17 mouse cellular contexts compared by ENCODE assay signal in genomic region chr2:60117867-60118266, GRCm38 (mm10).
DNase-seq lines count a peak whose midpoint lies in the region; ATAC-seq and TF ChIP-seq lines count a peak whose summit lies in the region.
"Had no signal": no experiment of that assay in that cellular context is flagged by ENCODE, and none has a peak within 500 bp of the region (broad histone marks: within the 10 kb centered on the region; RNA-seq: fewer than 3 reads in every experiment).

No protein-coding gene starts in this region.

- H3K27ac ChIP-seq in heart, embryonic 10.5 days: 0 out of 2 replicates have a peak overlapping the region, but pooled peaks have one; percentile 53
- H3K27ac ChIP-seq in hindbrain, embryonic 15.5 days (replicated peaks): 0 out of 2 replicates have a peak overlapping the region, but pooled peaks have one; percentile 13
- no peak overlapping the region for H3K27ac ChIP-seq in hindbrain, embryonic 11.5 days (ENCODE audit: low read depth, low read length)
- H3K27ac ChIP-seq: limb, embryonic 13.5 days; liver, embryonic 15.5 days had no signal

- H3K4me2 ChIP-seq in hindbrain, embryonic 15.5 days: no peak overlapping the region
- H3K4me2 ChIP-seq in hindbrain, embryonic 11.5 days (replicated peaks; ENCODE audit: low read depth, low read length): no peak overlapping the region
- H3K4me2 ChIP-seq: limb, embryonic 13.5 days; liver, embryonic 15.5 days had no signal

- no peak overlapping the region for H3K4me3 ChIP-seq in heart, embryonic 10.5 days
- no peak overlapping the region for H3K4me3 ChIP-seq in hindbrain, embryonic 15.5 days
- no peak overlapping the region for H3K4me3 ChIP-seq in hindbrain, embryonic 11.5 days (ENCODE audit: low read depth, low read length)
- H3K4me3 ChIP-seq: limb, embryonic 13.5 days; liver, embryonic 15.5 days had no signal

- 66% methylated on average over 9 of the region's 9 CpGs for WGBS in heart, embryonic 10.5 days
- WGBS in hindbrain, embryonic 15.5 days: 57% methylated on average over 9 of the region's 9 CpGs
- 79% methylated on average over 9 of the region's 9 CpGs for WGBS in hindbrain, embryonic 11.5 days

- no peaks in the 10 kb centered on the region for H3K9me3 ChIP-seq in heart, embryonic 10.5 days
- no peaks in the 10 kb centered on the region for H3K9me3 ChIP-seq in hindbrain, embryonic 15.5 days
- H3K9me3 ChIP-seq in hindbrain, embryonic 11.5 days (ENCODE audit: control insufficient read depth, low read length): no peaks in the 10 kb centered on the region
- H3K9me3 ChIP-seq: limb, embryonic 13.5 days; liver, embryonic 15.5 days had no signal

- no peak for TF ChIP-seq CTCF in brain, embryonic 14.5 days (IDR thresholded peaks at IDR 0.05; ENCODE audit: borderline replicate concordance, extremely low read depth, insufficient read depth, insufficient read length)

- no peaks in the 10 kb centered on the region for H3K27me3 ChIP-seq in heart, embryonic 10.5 days (ENCODE audit: insufficient read depth, poor library complexity, severe bottlenecking)
- H3K27me3 ChIP-seq in hindbrain, embryonic 15.5 days: no peaks in the 10 kb centered on the region
- H3K27me3 ChIP-seq in hindbrain, embryonic 11.5 days (ENCODE audit: control insufficient read depth, insufficient read depth, low read length): no peaks in the 10 kb centered on the region
- H3K27me3 ChIP-seq: limb, embryonic 13.5 days; liver, embryonic 15.5 days had no signal

- no peaks in the 10 kb centered on the region for H3K36me3 ChIP-seq in heart, embryonic 10.5 days
- H3K36me3 ChIP-seq in hindbrain, embryonic 15.5 days: no peaks in the 10 kb centered on the region
- no peaks in the 10 kb centered on the region for H3K36me3 ChIP-seq in hindbrain, embryonic 11.5 days (ENCODE audit: control insufficient read depth, insufficient read depth, low read length)
- H3K36me3 ChIP-seq: limb, embryonic 13.5 days; liver, embryonic 15.5 days had no signal

- peaks cover 62% of the 10 kb centered on the region for H3K4me1 ChIP-seq in heart, embryonic 10.5 days
- peaks cover 39% of the 10 kb centered on the region for H3K4me1 ChIP-seq in hindbrain, embryonic 15.5 days (replicated peaks)
- peaks cover 3% of the 10 kb centered on the region; the same call in 1 of the 2 replicates for H3K4me1 ChIP-seq in hindbrain, embryonic 11.5 days (replicated peaks; ENCODE audit: control insufficient read depth, insufficient read depth, low read length)

- TF ChIP-seq POLR2A in brain, embryonic 14.5 days (IDR thresholded peaks at IDR 0.05; ENCODE audit: borderline replicate concordance, extremely low read depth, insufficient read depth, insufficient read length, poor library complexity, severe bottlenecking): no peak

- no peak for DNase-seq in heart, embryonic 10.5 days (ENCODE audit: low spot score)
- no peak for DNase-seq in heart, adult 9 months (ENCODE audit: low spot score in 2 of 2)
- DNase-seq in hindbrain, embryonic 11.5 days (ENCODE audit: low spot score): no peak
- peak; percentile 63 for DNase-seq in Muller cell, postnatal 12 days (ENCODE audit: inconsistent ontology term)
- peak; percentile 41 for DNase-seq in brain, embryonic 14.5 days (ENCODE audit: low read depth)
- DNase-seq in right cerebral cortex, postnatal 36 days (ENCODE audit: low spot score in 2 of 2): no peak
- no peak for DNase-seq in urinary bladder, adult 2 months (ENCODE audit: low spot score)
- DNase-seq: adrenal gland, postnatal 25 days; cerebellum, postnatal 10 days; kidney, adult 9 months; kidney, postnatal 4 days; right cerebral cortex, postnatal 4 days; thymus, postnatal 4 days had no signal

- H3K9ac ChIP-seq in hindbrain, embryonic 15.5 days: no peak overlapping the region
- no peak overlapping the region for H3K9ac ChIP-seq in hindbrain, embryonic 11.5 days (ENCODE audit: low read depth, low read length)
- H3K9ac ChIP-seq: limb, embryonic 13.5 days; liver, embryonic 15.5 days had no signal

- no peak; the same call in 1 of the 2 replicates for ATAC-seq in hindbrain, embryonic 15.5 days (ENCODE audit: low FRiP score, low read depth)
- ATAC-seq in hindbrain, embryonic 11.5 days (ENCODE audit: low FRiP score): no peak
- ATAC-seq: lung, postnatal 0 days had no signal

Comparison
In these comparisons a context has a peak if more than half of its experiments do, and no peak if none do; other contexts are left out.
1. DNase-seq: peak in Muller cell, postnatal 12 days (single experiment) and brain, embryonic 14.5 days (single experiment); none in heart, embryonic 10.5 days (single experiment), heart, adult 9 months (0 of 2), hindbrain, embryonic 11.5 days (single experiment), right cerebral cortex, postnatal 36 days (0 of 2) and urinary bladder, adult 2 months (single experiment).